Mouse (Mus musculus): ENCODE data around the gene Prss21.
A peak's percentile ranks its signal among the peaks of the same experiment; 100 is the strongest.

GRCm38 (mm10) chr17:23873884-23874856, 6.3 kb downstream of the Prss21 start:
- peak; percentile 84 for TF ChIP-seq CTCF (IDR thresholded peaks at IDR 0.05; ENCODE audit: low read depth)
- TF ChIP-seq EP300 (IDR thresholded peaks at IDR 0.05; ENCODE audit: low read depth) = no peak
